Mouse (Mus musculus) olfactory bulb, adult 2 months (tissue): Measurements from ENCODE around the gene Pbld1.

Experiments
- CTCF ChIP-seq: fragments of 200-500 bp; IDR thresholded peaks from 2 replicates; pipeline ENCODE4 v1.5.1; 2012; ENCODE audit warnings: low read depth, mild to moderate bottlenecking, low read length, moderate library complexity; ENCODE audit not compliant: insufficient read depth
- POLR2A ChIP-seq: fragments of 200-500 bp; IDR thresholded peaks from 2 replicates; pipeline ENCODE4 v1.6.1; 2012; ENCODE audit warnings: mild to moderate bottlenecking, low read depth, low read length, moderate library complexity; ENCODE audit not compliant: insufficient read depth

GRCm38 (mm10) chr10:63099941-63100562 lies 40.1 kb downstream of the Pbld1 start:
- TF ChIP-seq CTCF = no peak
- peak; percentile 58 for TF ChIP-seq POLR2A
